Mouse (Mus musculus) lung, embryonic 15.5 days (tissue): ENCODE data around the gene Rcan2. TPM values are rescaled to one million over a fixed set of nuclear protein-coding genes. Genes with fewer than 3 reads are reported as not detected.

Source experiments
- polyA plus RNA-seq: library from polyadenylated mRNA; unstranded; fragments of >200 nt; fragmentation: Nextera tagmentation; extraction: Ambion mirVana; gene quantifications from 2 replicates; pipeline ENCODE4 v1.2.1, GENCODE M21; 2015

Gene Rcan2
- polyA plus RNA-seq, 1 experiment from 2014 or later: 6.4 TPM

Other genes starting within 250 kb of the Rcan2 start
- 10.6 and 12.5 TPM in 2 replicates for gene Pla2g7, start 233.3 kb upstream of the Rcan2 start, polyA plus RNA-seq
- gene Tdrd6, start 171.1 kb upstream of the Rcan2 start, polyA plus RNA-seq: not detected in 2 replicates
- gene Slc25a27, start 134.1 kb upstream of the Rcan2 start, polyA plus RNA-seq: 17.9 and 21.5 TPM in 2 replicates
- 39.2 and 43.2 TPM in 2 replicates for gene Cyp39a1, start 133.9 kb upstream of the Rcan2 start, polyA plus RNA-seq